Mouse (Mus musculus): ENCODE data around the gene Ccdc162.

Ccdc162 gene

GRCm38 (mm10) chr10:41632062-41632461, 84.4 kb downstream of the Ccdc162 start:
- no peak for DNase-seq

GRCm38 (mm10) chr10:41626996-41627395, 89.4 kb downstream of the Ccdc162 start:
- no peak for DNase-seq

- no peak for DNase-seq
Measured at GRCm38 (mm10) chr10:41619988-41620387, 96.4 kb downstream of the Ccdc162 start.

GRCm38 (mm10) chr10:41615487-41615886, 100.9 kb downstream of the Ccdc162 start:
- no peak for DNase-seq

GRCm38 (mm10) chr10:41611941-41612340, 104.5 kb downstream of the Ccdc162 start:
- DNase-seq = no peak

- DNase-seq = peak; percentile 24
Measured at GRCm38 (mm10) chr10:41609475-41609874, 107.0 kb downstream of the Ccdc162 start.

- no peak for DNase-seq
Measured at GRCm38 (mm10) chr10:41608485-41608884, 107.9 kb downstream of the Ccdc162 start.

GRCm38 (mm10) chr10:41602667-41603066, 113.8 kb downstream of the Ccdc162 start:
- no peak for DNase-seq

- DNase-seq = no peak
Measured at GRCm38 (mm10) chr10:41601898-41602545, 114.4 kb downstream of the Ccdc162 start.

GRCm38 (mm10) chr10:41601302-41601701, 115.1 kb downstream of the Ccdc162 start:
- DNase-seq = no peak

- no peak for DNase-seq
Measured at GRCm38 (mm10) chr10:41599051-41599450, 117.4 kb downstream of the Ccdc162 start.

GRCm38 (mm10) chr10:41598221-41598620, 118.2 kb downstream of the Ccdc162 start:
- no peak for DNase-seq

GRCm38 (mm10) chr10:41595550-41595949, 120.9 kb downstream of the Ccdc162 start:
- no peak for DNase-seq

GRCm38 (mm10) chr10:41594957-41595356, 121.5 kb downstream of the Ccdc162 start:
- DNase-seq = no peak

GRCm38 (mm10) chr10:41594433-41594832, 122.0 kb downstream of the Ccdc162 start:
- DNase-seq = no peak

- no peak for DNase-seq
Measured at GRCm38 (mm10) chr10:41588616-41589015, 127.8 kb downstream of the Ccdc162 start.

- no peak for DNase-seq
Measured at GRCm38 (mm10) chr10:41586947-41587852, 129.2 kb downstream of the Ccdc162 start.

GRCm38 (mm10) chr10:41583383-41583782, 133.1 kb downstream of the Ccdc162 start:
- no peak for DNase-seq

- no peak for DNase-seq
Measured at GRCm38 (mm10) chr10:41582901-41583361, 133.5 kb downstream of the Ccdc162 start.

- DNase-seq = no peak
Measured at GRCm38 (mm10) chr10:41580441-41580840, 136.0 kb downstream of the Ccdc162 start.

- DNase-seq = peak; percentile 18
Measured at GRCm38 (mm10) chr10:41578541-41578940, 137.9 kb downstream of the Ccdc162 start.

GRCm38 (mm10) chr10:41576328-41576833, 140.1 kb downstream of the Ccdc162 start:
- DNase-seq = no peak

- no peak for DNase-seq
Measured at GRCm38 (mm10) chr10:41575451-41576327, 140.7 kb downstream of the Ccdc162 start.

All from kidney, adult 18-20 months (tissue).